ENCODE assay signal across 8 mouse cellular contexts in genomic region chr17:84118271-84118670, GRCm38 (mm10).
DNase-seq lines count a peak whose midpoint lies in the region; ATAC-seq and TF ChIP-seq lines count a peak whose summit lies in the region.

No protein-coding gene starts in this region.

- peak overlapping the region; percentile 70 for H3K27ac ChIP-seq in heart, embryonic 16.5 days (ENCODE audit: low read length)
- H3K27ac ChIP-seq in kidney, adult 2 months (ENCODE audit: insufficient read depth, low read depth, low read length), result no peak overlapping the region

- ATAC-seq in heart, embryonic 16.5 days (replicated peaks; ENCODE audit: extremely low read depth, insufficient read depth, low FRiP score), result no peak
- ATAC-seq in G1E (ENCODE audit: extremely low read depth, insufficient number of reproducible peaks, low FRiP score, poor library complexity, severe bottlenecking), result no peak
- ATAC-seq in monocyte, adult 5-6 weeks (replicated peaks; ENCODE audit: insufficient number of reproducible peaks, low FRiP score, low TSS enrichment, poor library complexity, severe bottlenecking), result peak; percentile 41

- H3K4me3 ChIP-seq in heart, embryonic 16.5 days (ENCODE audit: low read length), result no peak overlapping the region
- H3K4me3 ChIP-seq in G1E (ENCODE audit: low read depth, low read length), result peak overlapping the region; percentile 66; the same call in 1 of the 2 replicates
- no peak overlapping the region for H3K4me3 ChIP-seq in kidney, adult 2 months (ENCODE audit: insufficient read depth, low read depth, low read length)

- H3K9ac ChIP-seq in heart, embryonic 16.5 days (ENCODE audit: low read length), result no peak overlapping the region

- no peak for TF ChIP-seq CTCF in G1E (IDR thresholded peaks at IDR 0.05; ENCODE audit: low read depth, low read length)
- TF ChIP-seq CTCF in kidney, adult 2 months (conservative IDR thresholded peaks at IDR 0.05; ENCODE audit: insufficient read depth, insufficient read length, low read depth, low read length), result no peak

- H3K9me3 ChIP-seq in heart, embryonic 16.5 days (replicated peaks; ENCODE audit: control insufficient read depth, low read length), result no peaks in the 10 kb centered on the region
- H3K9me3 ChIP-seq in G1E (replicated peaks), result no peaks in the 10 kb centered on the region

- no peaks in the 10 kb centered on the region for H3K36me3 ChIP-seq in heart, embryonic 16.5 days (ENCODE audit: control insufficient read depth, insufficient read depth)
- H3K36me3 ChIP-seq in G1E (replicated peaks), result peaks cover 2% of the 10 kb centered on the region
- H3K36me3 ChIP-seq in kidney, adult 2 months (ENCODE audit: control insufficient read depth, insufficient read depth, low read length), result no peaks in the 10 kb centered on the region

- DNase-seq in heart, postnatal 10 days, result no peak
- no peak for DNase-seq in G1E (ENCODE audit: low spot score)
- DNase-seq in heart, postnatal 25 days (ENCODE audit: low spot score), result peak; percentile 21
- no peak for DNase-seq in left cerebral cortex, adult 9 months (ENCODE audit: low spot score in 2 of 2)
- DNase-seq in kidney, adult 2 months, result no peak
- DNase-seq in urinary bladder, adult 18-20 months (ENCODE audit: low spot score in 2 of 2), result no peak

- H3K27me3 ChIP-seq in heart, embryonic 16.5 days (ENCODE audit: control insufficient read depth, insufficient read depth, low read length), result no peaks in the 10 kb centered on the region
- H3K27me3 ChIP-seq in G1E (ENCODE audit: insufficient read depth, low read length), result no peaks in the 10 kb centered on the region
- H3K27me3 ChIP-seq in kidney, adult 2 months (replicated peaks; ENCODE audit: control insufficient read depth, insufficient read depth, low read length), result no peaks in the 10 kb centered on the region

- no peak for TF ChIP-seq POLR2A in kidney, adult 2 months (IDR thresholded peaks at IDR 0.05; ENCODE audit: low read depth, low read length)

- peaks cover 18% of the 10 kb centered on the region for H3K4me1 ChIP-seq in heart, embryonic 16.5 days (ENCODE audit: control insufficient read depth, insufficient read depth, low read length)
- peaks cover 98% of the 10 kb centered on the region for H3K4me1 ChIP-seq in G1E (ENCODE audit: insufficient read depth, low read depth, low read length)
- peaks cover 5% of the 10 kb centered on the region; the same call in 1 of the 2 replicates for H3K4me1 ChIP-seq in kidney, adult 2 months (ENCODE audit: control insufficient read depth, insufficient read depth, low read length)

- no peak overlapping the region for H3K4me2 ChIP-seq in heart, embryonic 16.5 days (ENCODE audit: low read depth, low read length)

- WGBS in heart, embryonic 16.5 days, result 77% methylated on average over 4 of the region's 4 CpGs
- 79% methylated on average over 4 of the region's 4 CpGs for WGBS in kidney, adult 2 months

- intact Hi-C loops in heart, postnatal 10 days (cut with DNase I), result loop anchor here (5.0 kb wide), 1 partner anchor 264 kb away; no protein-coding TSS in a partner anchor
- intact Hi-C loops in heart, postnatal 25 days (cut with DNase I), result loop anchor here (2.0 kb wide), 1 partner anchor 25 kb away; no protein-coding TSS in a partner anchor
